Mouse (Mus musculus) urinary bladder, postnatal 14 days (tissue): ENCODE data around the gene Hist1h2bf.
"Not testable (repeated sequence)": the region's sequence is repeated elsewhere in the genome, so short reads cannot be mapped to it uniquely, and the experiment has no call there.

Source experiments
- DNase-seq: peaks from one replicate; pipeline ENCODE4 v3.0.0; 2021; ENCODE audit warnings: low spot score

Hist1h2bf gene

GRCm38 (mm10) chr13:23571022-23571503 lies 2.9 kb downstream of the Hist1h2bf start, which contains the start of the genes Hist1h2ae and Hist1h2bg:
Gene Hist1h2ae (minus strand): TSS chr13:23571220.
Gene Hist1h2bg (plus strand): TSS chr13:23571396.
- DNase-seq, result peak; percentile 59

- not testable (repeated sequence) for DNase-seq
Observed at GRCm38 (mm10) chr13:23570261-23571021, 3.6 kb downstream of the Hist1h2bf start.

GRCm38 (mm10) chr13:23564482-23564881 lies 9.5 kb downstream of the Hist1h2bf start:
- DNase-seq, result no peak

- peak; percentile 22 for DNase-seq
Observed at GRCm38 (mm10) chr13:23562699-23563462, 11.1 kb downstream of the Hist1h2bf start.

GRCm38 (mm10) chr13:23561883-23562659 lies 11.9 kb downstream of the Hist1h2bf start, which contains the start of gene Hist1h3e:
Gene Hist1h3e (minus strand): TSS chr13:23562369.
- DNase-seq, result peak; percentile 94

GRCm38 (mm10) chr13:23561531-23561882 lies 12.5 kb downstream of the Hist1h2bf start:
- not testable (repeated sequence) for DNase-seq

GRCm38 (mm10) chr13:23560699-23561098 lies 13.3 kb downstream of the Hist1h2bf start:
- not testable (repeated sequence) for DNase-seq

GRCm38 (mm10) chr13:23556906-23557305 lies 17.1 kb downstream of the Hist1h2bf start:
- DNase-seq, result no peak

GRCm38 (mm10) chr13:23555839-23556416 lies 18.1 kb downstream of the Hist1h2bf start:
- peak; percentile 64 for DNase-seq

- DNase-seq, result peak; percentile 80
Observed at GRCm38 (mm10) chr13:23554925-23555838, 18.8 kb downstream of the Hist1h2bf start.

- DNase-seq, result no peak
Observed at GRCm38 (mm10) chr13:23554393-23554792, 19.6 kb downstream of the Hist1h2bf start.

- no peak for DNase-seq
Observed at GRCm38 (mm10) chr13:23552962-23553361, 21.0 kb downstream of the Hist1h2bf start, which contains the start of gene Hist1h1d. Gene Hist1h1d (plus strand): TSS chr13:23553262.

GRCm38 (mm10) chr13:23551931-23552914 lies 21.8 kb downstream of the Hist1h2bf start:
- no peak for DNase-seq

GRCm38 (mm10) chr13:23551146-23551834 lies 22.7 kb downstream of the Hist1h2bf start, which contains the start of gene Hist1h4f:
Gene Hist1h4f (minus strand): TSS chr13:23551648.
- peak; percentile 89 for DNase-seq

GRCm38 (mm10) chr13:23550761-23551145 lies 23.2 kb downstream of the Hist1h2bf start:
- no peak for DNase-seq

- no peak for DNase-seq
Observed at GRCm38 (mm10) chr13:23546694-23547093, 27.3 kb downstream of the Hist1h2bf start.

- DNase-seq, result not testable (repeated sequence)
Observed at GRCm38 (mm10) chr13:23544787-23545120, 29.2 kb downstream of the Hist1h2bf start.

- peak; percentile 62 for DNase-seq
Observed at GRCm38 (mm10) chr13:23543965-23544786, 29.8 kb downstream of the Hist1h2bf start, which contains the start of gene Hist1h3f. Gene Hist1h3f (plus strand): TSS chr13:23544052.
